In genomic region chr13:117706986-117707738, GRCm38 (mm10) we compare ENCODE assay signal across 9 mouse cellular contexts.
DNase-seq lines count a peak whose midpoint lies in the region; TF ChIP-seq lines count a peak whose summit lies in the region.
"Had no signal": no experiment of that assay in that cellular context is flagged by ENCODE, and none has a peak within 500 bp of the region (broad histone marks: within the 10 kb centered on the region; RNA-seq: fewer than 3 reads in every experiment).

No protein-coding gene starts in this region.

- no peak overlapping the region for H3K27ac ChIP-seq in kidney, adult 2 months (ENCODE audit: insufficient read depth, low read depth, low read length)

- DNase-seq in cerebellum, adult 9-10 months, result peak; percentile 46
- DNase-seq in frontal cortex, postnatal 14 days (ENCODE audit: low spot score in 2 of 2), result peak; percentile 17 to 29
- DNase-seq in layer of hippocampus, adult 9-11 months, result peak; percentile 53
- DNase-seq in lung, postnatal 4 days, result peak; percentile 73 to 74
- no peak for DNase-seq in kidney, postnatal 36 days
- no peak for DNase-seq in kidney, adult 2 months
- no peak for DNase-seq in gastrocnemius, postnatal 25 days

- H3K4me1 ChIP-seq in kidney, adult 2 months (ENCODE audit: control insufficient read depth, insufficient read depth, low read length), result no peaks in the 10 kb centered on the region
- H3K4me1 ChIP-seq: megakaryocyte, embryonic 14.5 days had no signal

- H3K27me3 ChIP-seq in kidney, adult 2 months (replicated peaks; ENCODE audit: control insufficient read depth, insufficient read depth, low read length), result no peaks in the 10 kb centered on the region
- H3K27me3 ChIP-seq: megakaryocyte, embryonic 14.5 days had no signal

- TF ChIP-seq CTCF in kidney, adult 2 months (conservative IDR thresholded peaks at IDR 0.05; ENCODE audit: insufficient read depth, insufficient read length, low read depth, low read length), result no peak

- TF ChIP-seq POLR2A in kidney, adult 2 months (IDR thresholded peaks at IDR 0.05; ENCODE audit: low read depth, low read length), result no peak

- no peak overlapping the region for H3K4me3 ChIP-seq in kidney, adult 2 months (ENCODE audit: insufficient read depth, low read depth, low read length)
- H3K4me3 ChIP-seq: erythroblast, embryonic 14.5 days; megakaryocyte, embryonic 14.5 days had no signal

- 61% methylated on average over 11 of the region's 11 CpGs for WGBS in kidney, adult 2 months

- no peaks in the 10 kb centered on the region for H3K36me3 ChIP-seq in kidney, adult 2 months (ENCODE audit: control insufficient read depth, insufficient read depth, low read length)

Comparison
In these comparisons a context has a peak if more than half of its experiments do, and no peak if none do; other contexts are left out.
1. DNase-seq: peak in cerebellum, adult 9-10 months (single experiment), frontal cortex, postnatal 14 days (2 of 2), layer of hippocampus, adult 9-11 months (single experiment) and lung, postnatal 4 days (2 of 2); none in kidney, postnatal 36 days (0 of 2), kidney, adult 2 months (single experiment) and gastrocnemius, postnatal 25 days (single experiment).